Mouse (Mus musculus): ENCODE data around the gene Pitpnm2.

- TF ChIP-seq CTCF (IDR thresholded peaks at IDR 0.05): no peak
- no peak for TF ChIP-seq EP300 (IDR thresholded peaks at IDR 0.05)
Observed at GRCm38 (mm10) chr5:124225891-124226290, 23.7 kb downstream of the Pitpnm2 start.

Measured in lung, postnatal 0 days (tissue).